Mouse (Mus musculus) cortical plate, adult 2 months (tissue): ENCODE data around the gene Cmss1.

Experiments used
- CTCF ChIP-seq: fragments of 200-500 bp; IDR thresholded peaks from 2 replicates; pipeline ENCODE4 v1.5.1; 2011; ENCODE audit warnings: mild to moderate bottlenecking, control low read depth, low read length; ENCODE audit not compliant: insufficient read depth; ENCODE audit errors: extremely low read depth
- POLR2A ChIP-seq: fragments of 200-500 bp; IDR thresholded peaks from 2 replicates; pipeline ENCODE4 v1.6.1; 2011; ENCODE audit warnings: mild to moderate bottlenecking, low read length, control low read depth; ENCODE audit not compliant: insufficient read depth; ENCODE audit errors: extremely low read depth

- TF ChIP-seq POLR2A (no peak), CTCF (no peak)
Measured at GRCm38 (mm10) chr16:57426680-57427079, 180.0 kb downstream of the Cmss1 start.
